Mouse (Mus musculus) induced T-regulatory cell, adult 2 months (primary cell): ENCODE measurements around the gene Hist1h2ae.
"Not testable (repeated sequence)": the region's sequence is repeated elsewhere in the genome, so short reads cannot be mapped to it uniquely, and the experiment has no call there.

ENCODE experiments used
- DNase-seq: peaks from one replicate; pipeline ENCODE4 v3.0.0-alpha.2; 2012; ENCODE audit warnings: low read depth

Gene Hist1h2ae

DNA sequence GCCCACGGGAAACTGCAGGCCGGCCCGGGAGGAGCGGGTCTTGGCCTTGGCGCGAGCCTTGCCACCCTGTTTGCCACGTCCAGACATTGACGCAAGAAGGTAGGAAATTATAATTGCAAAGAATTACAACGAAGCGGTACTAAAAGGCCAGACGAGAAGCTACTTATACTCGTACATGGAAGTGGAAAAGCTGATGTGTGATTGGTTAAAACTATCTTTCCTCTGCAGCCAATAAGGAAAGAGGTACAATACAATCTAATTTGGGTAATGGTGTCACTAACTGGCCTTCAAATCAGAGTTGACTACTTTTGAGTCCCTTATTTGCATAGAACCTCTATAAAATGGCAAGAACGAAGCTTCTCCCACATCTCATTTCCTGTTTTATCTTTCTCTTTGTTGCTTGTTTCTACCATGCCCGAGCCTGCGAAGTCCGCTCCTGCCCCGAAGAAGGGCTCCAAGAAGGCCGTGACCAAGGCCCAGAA lies at the start of gene Hist1h2ae, which contains the start of gene Hist1h2bg:
Hist1h2ae (minus strand) TSS at position 199 of the 482 bp plus-strand sequence.
Hist1h2bg (plus strand) TSS at position 375 of the 482 bp plus-strand sequence.
- DNase-seq = peak; percentile 94

DNA sequence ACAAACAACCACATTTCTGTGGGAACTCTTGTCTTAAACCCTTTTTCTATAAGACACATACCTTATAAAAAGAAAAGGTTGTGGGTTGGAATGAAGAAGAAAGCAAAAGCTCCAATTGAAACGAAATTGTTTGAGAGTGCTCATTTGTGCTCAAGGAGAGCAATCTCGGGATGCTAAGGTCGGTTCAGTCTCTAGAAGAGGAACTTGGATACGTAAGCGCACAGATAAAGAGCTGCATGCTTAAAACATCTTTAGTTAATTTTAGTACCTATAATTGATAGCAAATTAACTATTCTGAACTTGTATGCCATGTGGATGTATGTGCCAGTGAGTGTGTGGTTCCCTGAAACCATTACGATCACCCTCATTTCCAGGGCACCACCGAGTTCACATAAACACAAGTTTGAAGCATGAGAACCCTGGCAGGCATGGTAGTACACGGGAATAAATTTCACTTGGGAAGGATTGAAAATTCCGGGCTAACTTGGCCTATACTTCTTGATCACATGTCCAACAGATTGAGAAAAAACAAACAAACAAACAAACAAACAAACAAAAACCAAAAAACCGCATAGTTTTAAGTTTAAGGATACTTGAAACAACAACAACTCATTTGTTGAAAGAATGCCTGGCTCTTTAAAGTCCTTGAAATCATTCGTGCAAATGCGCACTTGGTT lies 49.2 kb upstream of the Hist1h2ae start:
- peak; percentile 46 for DNase-seq

DNA sequence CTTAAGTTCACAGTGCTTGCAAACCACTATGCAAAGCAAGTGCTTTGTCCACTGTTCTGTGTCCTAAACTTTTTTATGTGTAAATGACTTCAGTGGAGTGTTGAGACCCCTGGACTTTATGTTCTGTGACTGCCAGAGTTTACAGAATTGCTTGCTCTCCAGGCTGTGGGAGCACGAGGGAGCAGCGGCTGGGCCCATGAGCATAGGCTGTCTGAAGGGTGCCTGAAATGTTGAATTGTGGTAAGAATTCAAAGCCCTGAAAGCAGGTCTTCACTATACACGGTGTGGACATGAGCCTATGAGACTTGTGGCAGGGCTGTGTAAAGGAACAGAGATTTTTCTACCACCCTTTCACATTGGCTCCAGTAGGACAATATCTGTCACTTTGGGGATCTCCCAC lies 40.6 kb upstream of the Hist1h2ae start:
- DNase-seq = no peak

- no peak for DNase-seq
Observed at GRCm38 (mm10) chr13:23610393-23610792, 39.4 kb upstream of the Hist1h2ae start.

- no peak for DNase-seq
Observed at GRCm38 (mm10) chr13:23609844-23610243, 38.8 kb upstream of the Hist1h2ae start.

- no peak for DNase-seq
Observed at GRCm38 (mm10) chr13:23609209-23609608, 38.2 kb upstream of the Hist1h2ae start.

DNA sequence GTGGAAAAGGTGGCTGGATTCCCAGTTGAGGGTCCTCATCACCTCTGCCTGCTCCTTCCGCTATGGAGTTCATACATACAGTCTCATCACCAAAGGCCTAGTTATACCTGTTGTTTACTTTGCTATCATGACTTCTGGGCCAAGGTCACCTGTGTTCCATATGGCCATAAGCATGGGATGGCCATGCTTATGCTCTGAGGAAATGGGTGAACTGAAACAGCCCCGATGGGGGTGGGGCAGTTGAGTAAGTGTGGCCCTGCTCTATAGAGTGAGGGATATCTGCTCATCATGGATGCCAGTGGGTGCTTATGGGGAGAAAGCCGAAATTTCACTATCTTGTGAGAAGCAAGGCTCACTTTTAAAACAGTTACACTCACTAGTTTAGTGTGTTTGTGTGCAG lies 34.0 kb upstream of the Hist1h2ae start:
- no peak for DNase-seq

DNA sequence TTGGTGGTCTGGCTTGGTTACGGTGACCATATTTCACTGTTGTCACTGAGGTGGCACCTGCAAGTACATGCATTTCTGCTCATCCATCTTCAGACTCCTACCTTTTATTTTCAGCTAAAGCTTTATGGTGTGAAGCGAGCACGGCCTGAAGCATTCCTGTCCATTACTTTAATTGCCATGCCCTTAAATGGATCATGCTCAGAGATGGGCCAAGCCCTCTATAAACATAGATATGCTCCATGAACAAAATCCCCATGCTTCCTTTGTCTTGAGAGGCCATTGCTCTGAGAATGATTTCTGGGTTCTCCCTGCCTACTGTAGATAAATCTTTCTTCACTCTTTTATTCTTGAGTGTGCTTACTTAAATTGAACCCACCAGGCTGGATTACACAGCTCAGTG lies 33.4 kb upstream of the Hist1h2ae start:
- no peak for DNase-seq

DNA sequence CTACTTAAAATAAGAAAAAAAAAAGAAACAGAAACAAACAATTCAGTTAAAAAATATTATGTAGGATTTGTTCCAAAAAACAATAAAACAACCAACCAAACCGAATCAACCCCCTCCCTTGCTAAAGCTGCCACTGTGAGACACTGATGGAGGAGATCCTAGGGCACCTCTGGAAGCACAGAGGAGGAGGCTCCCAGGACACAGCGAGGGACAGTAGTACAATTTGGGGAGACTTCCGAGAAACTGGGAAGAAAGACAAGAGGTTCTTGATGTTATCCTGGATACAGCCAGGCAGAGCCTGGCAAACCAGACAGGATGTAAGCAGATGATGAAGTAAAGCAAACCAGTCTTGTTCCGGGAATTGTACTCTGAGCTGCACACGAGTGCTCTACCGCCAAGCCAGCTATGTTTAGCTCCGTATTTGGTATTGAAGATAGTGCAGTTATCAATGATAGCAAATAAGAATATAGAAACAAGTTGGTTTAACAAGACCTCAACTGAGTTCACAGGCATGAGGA lies 32.2 kb upstream of the Hist1h2ae start:
- no peak for DNase-seq

GRCm38 (mm10) chr13:23597957-23598356 lies 26.9 kb upstream of the Hist1h2ae start:
- peak; percentile 93 for DNase-seq

- DNase-seq = no peak
Observed at GRCm38 (mm10) chr13:23595622-23596372, 24.8 kb upstream of the Hist1h2ae start.

DNA sequence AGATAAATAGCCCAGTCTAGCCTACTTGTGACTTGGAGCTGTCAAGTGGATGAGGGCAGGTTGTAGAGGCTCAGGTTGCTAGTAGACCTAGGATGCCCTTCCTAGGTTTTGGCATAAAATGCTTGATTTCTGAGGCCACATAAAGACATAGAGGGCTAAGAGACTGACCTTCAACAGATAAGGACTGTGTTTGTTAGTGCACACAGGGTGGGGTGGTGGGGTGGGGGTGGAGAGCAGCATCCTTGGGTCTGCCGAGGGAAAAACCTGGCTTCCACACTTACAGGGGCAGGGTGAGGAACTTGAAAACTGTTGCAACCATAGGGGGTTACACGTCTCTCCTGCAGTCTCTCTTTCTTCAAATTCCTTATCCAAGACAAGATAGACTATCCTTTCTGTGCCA lies 24.2 kb upstream of the Hist1h2ae start:
- no peak for DNase-seq

DNA sequence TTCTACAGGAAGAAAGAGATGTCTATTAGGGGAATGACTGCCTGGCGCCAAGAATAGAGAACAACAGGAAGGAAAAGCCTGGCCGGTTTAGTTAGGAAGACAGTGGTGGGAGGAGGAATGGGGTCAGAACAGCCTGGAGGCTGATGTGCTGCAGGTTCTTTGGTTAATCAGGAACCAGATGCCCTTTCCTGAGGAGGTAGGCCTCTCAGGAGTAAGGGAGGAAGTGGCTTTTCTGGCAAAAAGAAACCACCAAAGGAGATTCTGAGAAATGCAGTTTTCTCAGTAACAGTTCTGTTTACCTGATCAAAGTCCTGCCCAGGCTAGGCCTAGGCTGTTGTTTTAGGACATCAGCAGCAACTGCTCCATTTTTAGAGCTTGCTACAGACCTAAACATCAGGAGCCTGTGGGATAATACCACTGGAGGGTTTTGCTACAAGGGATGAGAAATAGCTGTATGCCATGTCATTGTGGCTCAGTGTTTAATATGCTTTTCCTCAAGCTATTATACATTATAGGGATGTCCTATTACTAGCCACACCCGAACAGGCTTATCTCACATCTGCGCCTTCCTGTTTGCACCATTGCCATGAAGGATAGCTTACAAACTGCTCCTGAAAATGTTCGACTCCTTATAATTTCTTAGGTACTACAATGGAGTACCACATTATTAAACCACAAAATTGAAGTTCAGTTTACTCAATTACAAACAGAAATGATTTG lies 22.2 kb upstream of the Hist1h2ae start:
- DNase-seq = peak; percentile 48

GRCm38 (mm10) chr13:23592614-23593013 lies 21.6 kb upstream of the Hist1h2ae start:
- no peak for DNase-seq

GRCm38 (mm10) chr13:23591886-23592285 lies 20.9 kb upstream of the Hist1h2ae start:
- not testable (repeated sequence) for DNase-seq

DNA sequence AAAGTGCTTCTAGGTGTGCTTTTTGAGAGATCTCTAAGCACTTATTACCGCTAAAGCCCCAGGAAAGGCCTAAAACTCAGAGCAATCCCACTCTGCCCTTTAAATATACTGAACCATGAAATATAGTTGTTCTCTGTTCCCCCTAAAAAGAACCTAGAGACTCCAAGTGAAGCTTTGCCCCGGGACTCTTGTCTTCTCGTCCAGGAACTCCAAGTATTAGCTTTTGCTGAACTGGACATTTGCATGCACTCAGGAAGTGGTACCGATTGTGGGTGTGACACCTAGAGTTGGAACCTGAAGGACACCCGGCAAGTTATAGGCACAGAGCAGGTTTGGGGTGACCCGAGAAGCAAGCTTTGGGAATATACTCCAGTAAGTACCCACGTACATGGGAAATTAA lies 20.2 kb upstream of the Hist1h2ae start:
- no peak for DNase-seq

DNA sequence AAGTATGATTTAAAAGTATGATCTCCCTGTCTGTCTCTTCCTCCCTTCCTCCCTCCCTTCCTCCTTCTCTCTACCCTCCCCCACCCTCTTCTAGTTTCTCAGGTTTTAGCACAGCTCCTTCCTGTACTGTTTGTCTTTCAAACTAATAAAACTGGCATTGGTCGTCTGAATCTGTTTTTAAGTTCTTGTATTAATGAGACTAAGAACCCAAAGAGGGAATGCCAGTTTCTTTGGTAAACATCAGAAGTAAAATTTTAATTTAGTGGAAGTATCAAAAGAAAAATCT lies 15.9 kb upstream of the Hist1h2ae start:
- DNase-seq = peak; percentile 58

GRCm38 (mm10) chr13:23586099-23586939 lies 15.3 kb upstream of the Hist1h2ae start:
- DNase-seq = no peak

GRCm38 (mm10) chr13:23585442-23586098 lies 14.6 kb upstream of the Hist1h2ae start:
- peak; percentile 94 for DNase-seq

DNA sequence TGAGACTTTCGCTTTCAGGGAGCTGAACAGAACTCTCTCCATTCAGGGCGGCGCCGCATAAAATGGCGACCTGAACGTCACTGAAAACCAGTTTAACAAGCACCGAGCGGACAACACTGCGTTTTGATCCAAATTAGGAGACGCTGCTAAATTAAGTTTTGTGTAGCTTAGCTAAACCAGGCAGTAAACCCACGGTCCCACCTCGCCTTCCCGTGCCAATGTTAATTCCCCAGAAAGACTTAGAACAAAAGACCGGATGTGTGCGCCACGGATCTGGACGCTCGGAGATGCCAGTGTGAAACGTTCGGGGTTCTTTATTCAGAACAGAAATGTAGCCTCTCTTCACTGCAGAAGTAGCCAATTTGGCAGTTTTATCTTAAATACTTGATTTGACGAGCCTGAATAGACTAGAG lies 14.0 kb upstream of the Hist1h2ae start:
- peak; percentile 91 for DNase-seq

DNA sequence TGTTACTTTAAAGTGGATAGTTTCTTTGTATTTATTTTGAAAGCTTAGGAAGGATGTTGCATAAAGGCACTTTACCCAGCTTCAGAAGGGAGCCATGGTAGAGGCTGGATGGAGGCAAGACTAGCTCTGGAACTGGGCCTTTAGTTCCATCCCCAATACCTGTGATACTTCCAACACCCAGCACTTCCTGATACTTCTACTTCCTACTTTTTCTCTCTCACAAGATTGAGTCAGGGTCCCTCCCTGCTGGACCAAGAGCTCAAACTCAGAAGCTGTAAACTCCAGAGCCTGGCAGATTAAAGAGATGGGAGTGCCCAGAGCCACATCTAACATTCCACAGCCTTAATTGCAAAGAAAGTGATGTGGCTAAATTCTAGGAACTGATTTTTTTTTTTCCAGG lies 13.3 kb upstream of the Hist1h2ae start:
- DNase-seq = no peak
